Comparison of ENCODE assay signal across 11 mouse cellular contexts in genomic region chrX:100778397-100778796, GRCm38 (mm10). TPM values are rescaled to one million over a fixed set of nuclear protein-coding genes. Genes with fewer than 3 reads are reported as not detected.
A peak's percentile ranks its signal among the peaks of the same experiment; 100 is the strongest.
DNase-seq lines count a peak whose midpoint lies in the region; ATAC-seq and TF ChIP-seq lines count a peak whose summit lies in the region.
"Had no signal": no experiment of that assay in that cellular context is flagged by ENCODE, and none has a peak within 500 bp of the region (broad histone marks: within the 10 kb centered on the region; RNA-seq: fewer than 3 reads in every experiment).

No protein-coding gene starts in this region.

- ATAC-seq in kidney, embryonic 16.5 days (ENCODE audit: low FRiP score, low TSS enrichment), result no peak
- no peak for ATAC-seq in intestine, embryonic 15.5 days
- ATAC-seq in neural tube, embryonic 12.5 days (ENCODE audit: low FRiP score, low read depth), result no peak

- no peak for TF ChIP-seq POLR2A in embryonic fibroblast, embryonic 13.5 days (IDR thresholded peaks at IDR 0.05; ENCODE audit: low read depth, low read length)

- no peaks in the 10 kb centered on the region for H3K36me3 ChIP-seq in kidney, embryonic 16.5 days (ENCODE audit: insufficient read depth, low read length)
- H3K36me3 ChIP-seq in intestine, embryonic 15.5 days, result no peaks in the 10 kb centered on the region
- no peaks in the 10 kb centered on the region for H3K36me3 ChIP-seq in neural tube, embryonic 12.5 days

- no peak for TF ChIP-seq CTCF in embryonic fibroblast, embryonic 13.5 days (IDR thresholded peaks at IDR 0.05; ENCODE audit: borderline replicate concordance, insufficient read depth, low read length)

- peak overlapping the region; percentile 63 for H3K4me3 ChIP-seq in kidney, embryonic 16.5 days (ENCODE audit: low read length)
- peak overlapping the region; percentile 84 for H3K4me3 ChIP-seq in embryonic fibroblast, embryonic 13.5 days (ENCODE audit: insufficient read depth, low read length)
- peak overlapping the region; percentile 57 for H3K4me3 ChIP-seq in intestine, embryonic 15.5 days (replicated peaks)
- peak overlapping the region; percentile 50 for H3K4me3 ChIP-seq in neural tube, embryonic 12.5 days

- intact Hi-C loops in left cerebral cortex, postnatal 4 days (cut with DNase I), result loop anchor here (10.0 kb wide), 1 partner anchor 166 kb away; no protein-coding TSS in a partner anchor

- 0 out of 2 replicates have a peak, but pooled peaks cover 3% of the 10 kb centered on the region for H3K4me1 ChIP-seq in kidney, embryonic 16.5 days (ENCODE audit: insufficient read depth, low read length)
- no peaks in the 10 kb centered on the region; the same call in 1 of the 2 replicates for H3K4me1 ChIP-seq in embryonic fibroblast, embryonic 13.5 days (ENCODE audit: control insufficient read depth, insufficient read depth, low read length)
- H3K4me1 ChIP-seq in intestine, embryonic 15.5 days (replicated peaks), result 0 out of 2 replicates have a peak, but pooled peaks cover 2% of the 10 kb centered on the region
- peaks cover 4% of the 10 kb centered on the region; the same call in 1 of the 2 replicates for H3K4me1 ChIP-seq in neural tube, embryonic 12.5 days

- WGBS in kidney, embryonic 16.5 days, result 32% methylated on average over 5 of the region's 5 CpGs
- WGBS in intestine, embryonic 15.5 days, result 26% methylated on average over 5 of the region's 5 CpGs
- 25% methylated on average over 5 of the region's 5 CpGs for WGBS in neural tube, embryonic 12.5 days

- no peak overlapping the region for H3K9ac ChIP-seq in kidney, embryonic 16.5 days (replicated peaks; ENCODE audit: low read length)
- H3K9ac ChIP-seq in intestine, embryonic 15.5 days, result no peak overlapping the region
- H3K9ac ChIP-seq in neural tube, embryonic 12.5 days, result no peak overlapping the region; the same call in 1 of the 2 replicates

- no peaks in the 10 kb centered on the region for H3K9me3 ChIP-seq in kidney, embryonic 16.5 days (ENCODE audit: low read length)
- H3K9me3 ChIP-seq in intestine, embryonic 15.5 days, result no peaks in the 10 kb centered on the region
- no peaks in the 10 kb centered on the region for H3K9me3 ChIP-seq in neural tube, embryonic 12.5 days

- H3K27ac ChIP-seq in kidney, embryonic 16.5 days (ENCODE audit: low read length), result no peak overlapping the region
- H3K27ac ChIP-seq in embryonic fibroblast, embryonic 13.5 days (ENCODE audit: insufficient read depth, low read length), result peak overlapping the region; percentile 87
- no peak overlapping the region for H3K27ac ChIP-seq in intestine, embryonic 15.5 days
- H3K27ac ChIP-seq in neural tube, embryonic 12.5 days, result no peak overlapping the region

- peak overlapping the region; percentile 57 for H3K4me2 ChIP-seq in kidney, embryonic 16.5 days (replicated peaks; ENCODE audit: low read depth, low read length)
- peak overlapping the region; percentile 56 for H3K4me2 ChIP-seq in intestine, embryonic 15.5 days (replicated peaks)
- peak overlapping the region; percentile 62 for H3K4me2 ChIP-seq in neural tube, embryonic 12.5 days (replicated peaks)

- DNase-seq in kidney, postnatal 4 days, result no peak
- no peak for DNase-seq in left cerebral cortex, postnatal 4 days
- no peak for DNase-seq in ovary, postnatal 36 days (ENCODE audit: low spot score)
- DNase-seq in cerebellum, postnatal 10 days, result no peak
- DNase-seq: gastrocnemius, postnatal 25 days had no signal

- no peaks in the 10 kb centered on the region; the same call in 1 of the 2 replicates for H3K27me3 ChIP-seq in kidney, embryonic 16.5 days (ENCODE audit: insufficient read depth, low read length)
- H3K27me3 ChIP-seq in intestine, embryonic 15.5 days (replicated peaks), result no peaks in the 10 kb centered on the region
- H3K27me3 ChIP-seq in neural tube, embryonic 12.5 days (replicated peaks), result no peaks in the 10 kb centered on the region

RNA-seq across cellular contexts. Expression of gene Dlg3, which starts 10.9 kb away (rescaled TPM):
- polyA plus RNA-seq in kidney, embryonic 16.5 days (2015; fragmentation: Nextera tagmentation; extraction: Ambion mirVana), result 6.7 and 9.1 TPM in 2 replicates
- polyA plus RNA-seq in embryonic fibroblast, embryonic 13.5 days (2011; ENCODE audit: insufficient read length, low read depth, missing spikeins), result 37.7 and 45.0 TPM in 2 replicates
- polyA plus RNA-seq in intestine, embryonic 15.5 days (2015; fragmentation: Nextera tagmentation; extraction: Ambion mirVana), result 2.5 and 3.0 TPM in 2 replicates
- 11.6 and 13.7 TPM in 2 replicates for polyA plus RNA-seq in neural tube, embryonic 12.5 days (2016; fragmentation: Nextera tagmentation; extraction: Ambion mirVana)
- 10 to 100 TPM; 91.0 to 98.1 TPM for total RNA-seq in left cerebral cortex, postnatal 4 days (2021)

RNA-seq across cellular contexts. Expression of gene Gdpd2, which starts 48.7 kb away (rescaled TPM):
- 2.0 and 2.3 TPM in 2 replicates for polyA plus RNA-seq in kidney, embryonic 16.5 days (2015; fragmentation: Nextera tagmentation; extraction: Ambion mirVana)
- 0.80 and 3.5 TPM in 2 replicates for polyA plus RNA-seq in embryonic fibroblast, embryonic 13.5 days (2011; ENCODE audit: insufficient read length, low read depth, missing spikeins)
- polyA plus RNA-seq in intestine, embryonic 15.5 days (2015; fragmentation: Nextera tagmentation; extraction: Ambion mirVana), result 0.50 and 1.3 TPM in 2 replicates
- polyA plus RNA-seq in neural tube, embryonic 12.5 days (2016; fragmentation: Nextera tagmentation; extraction: Ambion mirVana), result 8.7 and 10.7 TPM in 2 replicates
- 10 to 100 TPM; 13.5 to 16.3 TPM for total RNA-seq in left cerebral cortex, postnatal 4 days (2021)
- total RNA-seq: gastrocnemius, postnatal 25 days; liver, adult 2 months; MEL had no signal
- polyA plus RNA-seq: liver, adult 2 months had no signal
